Mouse (Mus musculus): ENCODE measurements at regions not wholly inside any gene's neighbourhood (a gene's known extent, or its start where the extent isn't known, plus 50 kb on each side); places are given as distances from the start of the nearest gene placed in this dataset.

- TF ChIP-seq POLR2A (IDR thresholded peaks at IDR 0.05; ENCODE audit: borderline replicate concordance, insufficient read depth, low read length), result no peak
- TF ChIP-seq CTCF (IDR thresholded peaks at IDR 0.05; ENCODE audit: borderline replicate concordance, insufficient read depth, low read depth, low read length), result no peak
Measured at GRCm38 (mm10) chr15:56003921-56004320, 1473.5 kb downstream of the Slc22a22 start.
